Mouse (Mus musculus) heart, adult 2 months (tissue): ENCODE results near the gene Gm26602. TPM values are rescaled to one million over a fixed set of nuclear protein-coding genes. Genes with fewer than 3 reads are reported as not detected.
"Not testable (repeated sequence)": the region's sequence is repeated elsewhere in the genome, so short reads cannot be mapped to it uniquely, and the experiment has no call there.

Experiments
- DNase-seq, 2 experiments: peaks; one replicate each; pipeline ENCODE4 v3.0.0; 2021
- H3K27ac ChIP-seq: fragments of 200-600 bp; 2 replicates; pipeline ENCODE4 v1.8.1; 2022
- H3K27me3 ChIP-seq: fragments of 200-500 bp; 2 replicates; pipeline ENCODE4 v1.6.1; 2012; ENCODE audit warnings: mild to moderate bottlenecking, low read length, inconsistent platforms, mixed read lengths; ENCODE audit not compliant: control insufficient read depth, insufficient read depth
- H3K36me3 ChIP-seq: fragments of 200-500 bp; 2 replicates; pipeline ENCODE4 v1.6.1; 2012; ENCODE audit warnings: low read length, inconsistent platforms; ENCODE audit not compliant: control insufficient read depth, insufficient read depth
- H3K4me1 ChIP-seq: fragments of 200-500 bp; 2 replicates; pipeline ENCODE4 v1.6.1; 2011; ENCODE audit warnings: low read length; ENCODE audit not compliant: control insufficient read depth, insufficient read depth
- H3K4me3 ChIP-seq: fragments of 200-600 bp; 2 replicates; pipeline ENCODE4 v1.8.1; 2022
- H3K79me2 ChIP-seq: fragments of 200-500 bp; replicated peaks from 2 replicates; pipeline ENCODE4 v1.6.1; 2012; ENCODE audit warnings: mild to moderate bottlenecking, inconsistent platforms, low read length, moderate library complexity, mixed read lengths; ENCODE audit not compliant: control insufficient read depth, insufficient read depth
- H3K9ac ChIP-seq: fragments of 200-500 bp; 2 replicates; pipeline ENCODE4 v1.6.1; 2012; ENCODE audit warnings: low read depth, mild to moderate bottlenecking, control low read depth, inconsistent platforms, low read length, mixed read lengths
- CTCF ChIP-seq: fragments of 200-600 bp; IDR thresholded peaks from 2 replicates; pipeline ENCODE4 v1.8.1; 2022; ENCODE audit warnings: antibody characterized with exemption, mild to moderate bottlenecking, moderate library complexity
- EP300 ChIP-seq: fragments of 200-500 bp; IDR thresholded peaks from 2 replicates; pipeline ENCODE4 v1.6.1; 2011; ENCODE audit warnings: low read depth, low read length, control low read depth; ENCODE audit not compliant: insufficient read depth
- POLR2A ChIP-seq: fragments of 200-500 bp; IDR thresholded peaks from 2 replicates; pipeline ENCODE4 v1.6.1; 2011; ENCODE audit warnings: mild to moderate bottlenecking, low read depth, low read length, control low read depth; ENCODE audit not compliant: insufficient read depth
- WGBS: fragments of 180-500 bp; shearing (Covaris S2); methylation state at CpG from one replicate; pipeline ENCODE4 v1.1.7; 2018; 5-methylcytosine and 5-hydroxymethylcytosine counted together
- intact Hi-C: fragments of 180-260 bp; cut with DNase I; formaldehyde crosslinking; loops from one replicate; pipeline ENCODE4 v1.15.1; 2025
- polyA plus RNA-seq: library from polyadenylated mRNA; depleted of rRNA; stranded (reverse); fragments of >200 nt; gene quantifications from 2 replicates; pipeline ENCODE4 v1.2.3, GENCODE M21; 2012
- total RNA-seq, 2 experiments: library from RNA; stranded (reverse); gene quantifications; 2 replicates each; pipeline ENCODE4 v1.2.3; 2021

The Gm26602 gene
- total and polyA plus RNA-seq, 3 experiments, result not detected

GRCm38 (mm10) chr10:79889386-79889785, 21.3 kb upstream of the Gm26602 start:
- no peaks in the 10 kb centered on the region for H3K36me3 ChIP-seq
- no peaks in the 10 kb centered on the region for H3K4me1 ChIP-seq
- no peak overlapping the region for H3K9ac ChIP-seq
- H3K27ac ChIP-seq, result no peak overlapping the region
- H3K27me3 ChIP-seq, result no peaks in the 10 kb centered on the region
- no peak for TF ChIP-seq EP300
- no peak for DNase-seq
- H3K4me3 ChIP-seq, result no peak overlapping the region
- intact Hi-C loops, result no loop called here
- WGBS, result 43% methylated on average over 2 of the region's 2 CpGs
- H3K79me2 ChIP-seq, result no peaks in the 10 kb centered on the region

- 41% methylated on average over 5 of the region's 5 CpGs for WGBS
- no peak for DNase-seq
- no peaks in the 10 kb centered on the region for H3K79me2 ChIP-seq
Observed at GRCm38 (mm10) chr10:79890670-79891069, 20.0 kb upstream of the Gm26602 start, which contains the start of gene Cfd. Cfd (plus strand) TSS chr10:79890853.

GRCm38 (mm10) chr10:79892451-79893118, 18.1 kb upstream of the Gm26602 start:
- H3K36me3 ChIP-seq, H3K79me2 ChIP-seq, H3K4me3 ChIP-seq, H3K9ac ChIP-seq, H3K4me1 ChIP-seq, H3K27me3 ChIP-seq, H3K27ac ChIP-seq: not testable (repeated sequence)
- intact Hi-C loops, result loop anchor here (1.0 to 2.0 kb wide), 2 partner anchors 33 to 66 kb away; no protein-coding TSS in a partner anchor
- 37% methylated on average over 22 of the region's 22 CpGs for WGBS
- TF ChIP-seq EP300, result 0 out of 2 replicates have a peak, but pooled peaks have one; percentile 51
- peak; percentile 85 for TF ChIP-seq CTCF
- DNase-seq, result peak; percentile 70 to 85

More at GRCm38 (mm10) chr10:79890670-79891069, 20.0 kb upstream of the Gm26602 start, which contains the start of gene Cfd:
- Histone ChIP-seq H3K4me1 (no peaks in the 10 kb centered on the region), H3K36me3 (no peaks in the 10 kb centered on the region), H3K9ac (no peak within 1 kb of the TSS), H3K4me3 (no peak within 1 kb of the TSS), H3K27me3 (no peaks in the 10 kb centered on the region), H3K27ac (no peak within 1 kb of the TSS)
- intact Hi-C loops, result no loop called here
- TF ChIP-seq POLR2A (no peak), EP300 (no peak), CTCF (no peak)

GRCm38 (mm10) chr10:79896306-79896705, 14.3 kb upstream of the Gm26602 start:
- Histone ChIP-seq H3K27ac (no peak overlapping the region), H3K36me3 (no peaks in the 10 kb centered on the region), H3K4me1 (no peaks in the 10 kb centered on the region), H3K27me3 (no peaks in the 10 kb centered on the region), H3K79me2 (no peaks in the 10 kb centered on the region), H3K9ac (no peak overlapping the region), H3K4me3 (no peak overlapping the region)
- peak in 1 of 2 experiments; percentile 15 for DNase-seq
- WGBS, result 89% methylated on average over 16 of the region's 16 CpGs
- no peak for TF ChIP-seq CTCF
- intact Hi-C loops, result no loop called here

GRCm38 (mm10) chr10:79896814-79897213, 13.8 kb upstream of the Gm26602 start:
- intact Hi-C loops, result no loop called here
- Histone ChIP-seq H3K36me3 (no peaks in the 10 kb centered on the region), H3K4me1 (no peaks in the 10 kb centered on the region), H3K27me3 (no peaks in the 10 kb centered on the region), H3K9ac (no peak overlapping the region), H3K27ac (no peak overlapping the region), H3K79me2 (no peaks in the 10 kb centered on the region), H3K4me3 (no peak overlapping the region)
- 91% methylated on average over 13 of the region's 13 CpGs for WGBS
- peak in 1 of 2 experiments; percentile 10 for DNase-seq
- TF ChIP-seq EP300, result no peak
- no peak for TF ChIP-seq POLR2A
- TF ChIP-seq CTCF, result no peak

- H3K36me3 ChIP-seq, result no peaks in the 10 kb centered on the region
- no peak overlapping the region for H3K27ac ChIP-seq
Observed at GRCm38 (mm10) chr10:79897316-79898245, 13.1 kb upstream of the Gm26602 start.

More at GRCm38 (mm10) chr10:79897316-79898245, 13.1 kb upstream of the Gm26602 start:
- WGBS, result 67% methylated on average over 20 of the region's 20 CpGs
- TF ChIP-seq CTCF, result no peak
- no peak for TF ChIP-seq POLR2A
- no peak for TF ChIP-seq EP300
- Histone ChIP-seq H3K79me2 (no peaks in the 10 kb centered on the region), H3K4me1 (no peaks in the 10 kb centered on the region), H3K27me3 (no peaks in the 10 kb centered on the region), H3K9ac (no peak overlapping the region), H3K4me3 (no peak overlapping the region)
- DNase-seq, result no peak
- intact Hi-C loops, result no loop called here
